Mouse (Mus musculus): ENCODE results near the gene Lrrc51. TPM values are rescaled to one million over a fixed set of nuclear protein-coding genes. Genes with fewer than 3 reads are reported as not detected.

The Lrrc51 gene
- polyA plus RNA-seq (2015; fragmentation: Nextera tagmentation; extraction: Ambion mirVana): 7.3 and 9.4 TPM in 2 replicates

GRCm38 (mm10) chr7:101933751-101934240 lies at the start of gene Lrrc51, which contains the start of gene Numa1:
Gene Lrrc51 (minus strand): TSS chr7:101933895.
Gene Numa1 (plus strand): TSS chr7:101934111.

GRCm38 (mm10) chr7:101906287-101906681 lies 27.4 kb downstream of the Lrrc51 start, which contains the start of gene Tomt:
Gene Tomt (minus strand): TSS chr7:101906359.

GRCm38 (mm10) chr7:101905561-101906286 lies 28.0 kb downstream of the Lrrc51 start, which contains the start of gene Lamtor1:
Gene Lamtor1 (plus strand): TSS chr7:101905904.

GRCm38 (mm10) chr7:101870629-101871028 lies 63.1 kb downstream of the Lrrc51 start, which contains the start of gene Folr1:
Gene Folr1 (minus strand): TSS chr7:101870788.

GRCm38 (mm10) chr7:101863415-101863814 lies 70.3 kb downstream of the Lrrc51 start, which contains the start of gene Anapc15:
Gene Anapc15 (plus strand): TSS chr7:101863715.

Small RNA genes within 50 kb of the gene (microRNA-seq; reads per million reads assigned to microRNA genes)
- not detected for gene Gm22655

Other genes with a start within 250 kb of the Lrrc51 start
- 2.4 and 2.5 TPM in 2 replicates for gene Phox2a, start 115.6 kb downstream of the Lrrc51 start, polyA plus RNA-seq (2015; fragmentation: Nextera tagmentation; extraction: Ambion mirVana)
- gene Inppl1, start 95.7 kb downstream of the Lrrc51 start, polyA plus RNA-seq (2015; fragmentation: Nextera tagmentation; extraction: Ambion mirVana): 19.1 and 19.4 TPM in 2 replicates
- gene Folr2, start 76.7 kb downstream of the Lrrc51 start, polyA plus RNA-seq (2015; fragmentation: Nextera tagmentation; extraction: Ambion mirVana): 3.6 and 5.0 TPM in 2 replicates
- 48.7 and 57.7 TPM in 2 replicates for gene Anapc15, start 70.2 kb downstream of the Lrrc51 start, polyA plus RNA-seq (2015; fragmentation: Nextera tagmentation; extraction: Ambion mirVana)
- gene Folr1, start 63.1 kb downstream of the Lrrc51 start, polyA plus RNA-seq (2015; fragmentation: Nextera tagmentation; extraction: Ambion mirVana): 1.1 and 2.5 TPM in 2 replicates
- 166 and 177 TPM in 2 replicates for gene Lamtor1, start 28.0 kb downstream of the Lrrc51 start, polyA plus RNA-seq (2015; fragmentation: Nextera tagmentation; extraction: Ambion mirVana)
- not detected in 2 replicates for gene Tomt, start 27.5 kb downstream of the Lrrc51 start, polyA plus RNA-seq (2015; fragmentation: Nextera tagmentation; extraction: Ambion mirVana)
- 22.7 and 23.1 TPM in 2 replicates for gene Numa1, start 216 bp upstream of the Lrrc51 start, polyA plus RNA-seq (2015; fragmentation: Nextera tagmentation; extraction: Ambion mirVana)
- gene Il18bp, start 84.8 kb upstream of the Lrrc51 start, polyA plus RNA-seq (2015; fragmentation: Nextera tagmentation; extraction: Ambion mirVana): 2.7 and 2.9 TPM in 2 replicates
- gene Rnf121, start 131.6 kb upstream of the Lrrc51 start, polyA plus RNA-seq (2015; fragmentation: Nextera tagmentation; extraction: Ambion mirVana): 27.7 and 28.9 TPM in 2 replicates
- 17.4 and 22.7 TPM in 2 replicates for gene Xndc1, start 131.6 kb upstream of the Lrrc51 start, polyA plus RNA-seq (2015; fragmentation: Nextera tagmentation; extraction: Ambion mirVana)
- gene Xntrpc, start 131.8 kb upstream of the Lrrc51 start, polyA plus RNA-seq (2015; fragmentation: Nextera tagmentation; extraction: Ambion mirVana): 0.59 and 0.78 TPM in 2 replicates
- gene Trpc2, start 149.2 kb upstream of the Lrrc51 start, polyA plus RNA-seq (2015; fragmentation: Nextera tagmentation; extraction: Ambion mirVana): 0.08 TPM in 1 of 2 replicates, not detected in the other
- 0.22 and 0.27 TPM in 2 replicates for gene Art1, start 167.8 kb upstream of the Lrrc51 start, polyA plus RNA-seq (2015; fragmentation: Nextera tagmentation; extraction: Ambion mirVana)
- 0.23 and 0.93 TPM in 2 replicates for gene Art5, start 175.6 kb upstream of the Lrrc51 start, polyA plus RNA-seq (2015; fragmentation: Nextera tagmentation; extraction: Ambion mirVana)
- gene Chrna10, start 182.9 kb upstream of the Lrrc51 start, polyA plus RNA-seq (2015; fragmentation: Nextera tagmentation; extraction: Ambion mirVana): 0.09 TPM in 1 of 2 replicates, not detected in the other